Mouse (Mus musculus) adrenal gland, postnatal 36 days (tissue): ENCODE data around the gene Dnase2b. TPM values are rescaled to one million over a fixed set of nuclear protein-coding genes. Genes with fewer than 3 reads are reported as not detected.

Source experiments
- DNase-seq, 2 experiments: peaks; one replicate each; pipeline ENCODE4 v3.0.0; 2021; ENCODE audit warnings: mixed read lengths in 1 of 2
- total RNA-seq, 2 experiments: library from RNA; stranded (reverse); gene quantifications; 2 replicates each; pipeline ENCODE4 v1.2.3; 2021

Gene Dnase2b
- total RNA-seq, 2 experiments from 2014 or later = not detected

DNA sequence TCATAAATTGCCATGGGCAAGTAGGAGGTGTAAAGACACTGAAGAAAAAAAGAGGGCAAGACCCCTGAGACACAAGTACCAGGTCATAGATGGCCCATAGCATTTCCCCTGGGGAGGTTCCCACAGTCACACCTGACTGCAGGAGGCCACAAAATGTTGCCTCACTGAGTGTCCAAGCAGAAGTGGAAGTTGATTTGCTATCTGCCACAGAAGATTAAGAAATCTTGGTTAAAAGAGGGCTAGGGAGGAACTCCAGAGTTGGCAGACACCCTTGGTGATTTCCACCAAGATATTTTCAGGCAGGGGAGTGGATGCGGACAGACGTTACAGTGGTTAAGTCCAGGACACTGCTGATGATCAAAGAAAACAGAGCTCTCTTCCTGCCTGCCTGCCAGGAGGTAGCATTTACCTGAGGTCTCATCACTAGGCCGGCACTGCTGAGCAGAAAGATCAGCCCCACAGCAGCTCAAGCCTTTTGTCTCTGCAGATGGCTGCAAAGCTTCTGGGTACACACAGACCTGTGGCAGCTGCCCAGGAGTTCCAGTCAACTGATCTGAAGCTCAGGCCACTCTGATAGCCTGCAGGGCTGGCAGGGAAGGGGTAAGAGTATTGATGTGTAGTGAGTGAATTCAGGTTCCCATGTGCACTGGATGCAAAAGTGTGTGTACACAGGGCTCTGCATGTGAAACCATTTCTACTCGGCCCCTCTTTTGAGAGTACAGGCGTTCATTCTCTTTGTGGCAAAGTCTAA, 1.3 kb upstream of the Dnase2b start:
- DNase-seq = no peak

DNA sequence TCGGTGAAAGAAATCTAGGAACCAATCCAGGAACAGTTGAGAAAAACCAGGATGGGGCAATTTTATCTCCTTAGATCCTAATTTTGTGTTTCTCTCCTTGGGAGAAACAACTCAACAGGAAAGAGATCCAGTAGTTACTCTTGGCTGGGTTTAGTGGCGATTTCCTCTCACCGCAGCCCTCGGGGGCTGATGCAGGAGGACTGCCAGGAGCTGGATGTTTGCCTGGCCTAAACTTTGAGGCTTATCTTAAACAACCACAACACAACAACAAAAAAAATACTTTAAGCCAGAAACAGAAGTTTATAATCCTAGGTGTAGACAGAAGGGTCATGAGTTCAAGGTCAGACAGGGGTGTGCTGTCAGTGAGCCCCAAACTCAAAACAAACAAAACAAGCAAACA, 3.6 kb downstream of the Dnase2b start:
- DNase-seq = no peak

DNA sequence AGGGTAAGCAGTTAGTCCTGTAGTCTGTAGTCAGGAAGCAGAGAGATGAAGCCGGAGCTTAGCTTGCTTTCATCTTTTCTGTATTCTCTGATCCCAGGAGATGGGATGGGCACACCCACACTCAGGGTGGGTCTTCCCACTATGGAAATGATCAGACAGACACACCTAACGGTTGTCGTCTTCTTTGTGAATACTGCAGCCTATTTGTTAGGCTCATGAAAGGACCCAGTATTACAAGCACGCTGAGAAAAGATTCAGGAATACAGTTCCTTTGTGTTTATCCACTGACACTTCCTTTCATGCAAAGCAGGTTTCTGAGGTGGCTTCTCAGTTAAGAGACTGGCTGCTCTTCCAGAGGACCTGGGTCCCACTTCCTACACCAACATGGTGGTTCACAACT, 4.1 kb downstream of the Dnase2b start:
- no peak for DNase-seq

DNA sequence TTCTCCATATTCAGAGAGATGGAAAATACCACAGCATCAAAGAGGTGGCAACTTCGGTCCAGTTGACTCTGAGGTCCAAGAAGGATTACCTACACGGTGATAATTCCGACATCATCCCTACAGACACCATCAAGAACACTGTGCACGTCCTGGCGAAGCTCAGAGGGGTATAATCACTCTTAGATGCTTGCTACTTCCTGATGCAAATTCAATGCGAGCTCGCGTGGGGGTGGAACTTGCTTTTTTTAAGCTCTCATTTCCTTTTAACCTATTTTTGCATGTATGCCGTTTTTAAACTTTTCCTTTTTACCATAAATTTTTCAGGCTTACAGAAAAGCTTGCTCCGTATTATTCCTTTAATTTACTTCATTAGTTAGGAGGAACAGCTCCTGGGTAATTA, 5.1 kb downstream of the Dnase2b start:
- DNase-seq = no peak

DNA sequence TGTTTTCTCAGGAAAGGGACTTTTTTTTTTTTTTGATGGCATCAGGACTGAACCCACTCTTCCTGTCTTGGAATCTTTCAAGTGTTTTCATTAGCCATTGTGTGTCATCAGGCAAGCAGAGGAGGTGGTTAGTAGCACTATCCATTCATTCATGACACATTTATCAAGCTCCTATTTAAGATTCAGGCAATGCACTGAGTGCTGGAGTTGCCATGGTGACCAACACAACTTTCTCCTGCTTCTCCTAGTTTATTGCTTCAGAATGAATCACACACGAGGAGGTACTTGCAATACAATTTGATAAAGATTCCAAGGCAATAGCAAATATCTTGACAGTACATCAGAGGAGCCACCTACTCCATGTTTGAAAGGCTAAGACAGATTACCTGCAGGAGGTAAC, 8.0 kb downstream of the Dnase2b start:
- DNase-seq = peak in 1 of 2 experiments; percentile 15

DNA sequence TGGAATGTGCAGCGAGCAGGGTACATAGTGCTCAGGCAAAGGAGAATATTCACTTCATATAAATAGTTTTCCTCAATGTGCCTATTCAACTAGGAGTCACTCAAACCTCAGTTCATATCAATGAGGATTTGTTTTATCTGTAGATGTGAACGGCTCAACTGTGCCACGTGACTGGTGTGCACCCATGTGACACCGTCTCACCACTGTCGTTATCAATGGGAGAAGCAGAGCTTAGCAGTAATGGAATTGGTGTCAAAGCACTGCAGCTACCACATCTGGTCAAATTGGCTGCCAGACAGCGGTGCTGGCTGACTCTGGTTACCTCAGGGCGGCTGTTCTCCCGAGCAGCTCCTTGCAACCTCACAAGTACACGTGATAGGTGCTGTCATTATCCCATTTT, 10.7 kb downstream of the Dnase2b start:
- DNase-seq = no peak

DNA sequence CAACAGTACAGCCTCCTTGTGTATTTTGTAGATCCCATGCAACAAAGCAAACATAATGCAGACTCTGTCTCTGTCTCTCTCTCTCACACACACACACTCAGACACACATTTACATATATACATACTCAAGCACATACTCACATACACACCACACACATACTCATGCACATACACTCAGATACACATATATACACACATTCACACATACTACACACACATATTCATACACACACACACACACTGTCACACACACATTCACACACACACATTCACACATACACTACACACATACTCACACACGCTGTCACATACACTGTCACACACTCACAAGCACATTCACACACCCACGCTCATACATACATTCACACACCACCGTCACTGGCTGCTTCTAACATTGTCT, 12.9 kb downstream of the Dnase2b start:
- DNase-seq = no peak

DNA sequence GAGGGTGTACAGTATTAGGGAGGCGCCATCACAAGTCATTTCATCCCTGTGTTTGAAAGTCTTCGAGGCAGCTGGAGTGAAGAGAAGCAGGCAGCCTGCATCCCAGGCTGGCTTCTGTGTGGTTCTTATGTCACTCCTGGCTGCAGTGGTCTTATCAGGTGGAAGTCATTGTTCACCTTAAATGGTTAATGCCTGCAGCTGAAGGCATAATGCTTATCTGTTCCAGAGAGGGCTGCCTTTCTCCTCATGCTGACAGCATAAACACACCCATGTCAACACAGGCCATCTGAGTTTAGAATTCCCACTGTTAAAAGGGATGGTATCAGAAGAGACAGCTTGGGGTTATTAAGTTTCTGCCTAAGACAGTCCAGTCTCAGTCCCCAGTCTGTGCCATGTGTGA, 14.2 kb downstream of the Dnase2b start:
- no peak for DNase-seq

DNA sequence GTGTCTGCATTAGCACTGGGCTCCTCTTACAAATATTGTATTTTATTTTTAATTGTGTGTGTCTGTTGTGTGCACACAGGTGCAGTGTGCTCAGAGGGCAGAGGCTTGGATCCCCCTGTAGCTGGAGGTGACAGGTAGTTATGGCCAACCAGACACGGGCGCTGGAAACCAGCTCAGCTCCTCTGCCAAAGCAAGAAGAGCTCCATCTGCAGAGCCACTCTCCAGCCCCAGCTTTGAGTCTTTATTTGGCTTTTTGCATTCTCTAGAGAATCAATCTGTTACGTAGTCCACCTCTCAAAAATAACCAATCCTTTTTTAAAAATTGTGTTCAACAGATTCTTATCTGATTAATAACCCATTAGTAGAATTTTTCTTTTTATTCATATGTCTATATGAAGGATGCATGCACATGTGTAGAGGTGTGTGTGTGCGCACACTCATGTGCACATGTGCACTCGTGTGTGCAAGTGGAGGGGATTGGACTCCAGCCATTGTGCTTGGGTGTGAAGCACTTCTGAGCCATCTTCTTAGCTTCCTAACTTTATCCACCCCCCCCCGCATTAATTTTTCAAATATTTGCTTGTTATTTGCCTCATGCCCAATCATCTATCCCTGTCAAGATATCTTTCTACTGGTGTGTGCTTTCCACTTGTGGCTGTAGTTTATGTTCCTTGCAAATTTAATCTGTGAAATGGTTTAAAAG, 16.0 kb downstream of the Dnase2b start:
- no peak for DNase-seq

DNA sequence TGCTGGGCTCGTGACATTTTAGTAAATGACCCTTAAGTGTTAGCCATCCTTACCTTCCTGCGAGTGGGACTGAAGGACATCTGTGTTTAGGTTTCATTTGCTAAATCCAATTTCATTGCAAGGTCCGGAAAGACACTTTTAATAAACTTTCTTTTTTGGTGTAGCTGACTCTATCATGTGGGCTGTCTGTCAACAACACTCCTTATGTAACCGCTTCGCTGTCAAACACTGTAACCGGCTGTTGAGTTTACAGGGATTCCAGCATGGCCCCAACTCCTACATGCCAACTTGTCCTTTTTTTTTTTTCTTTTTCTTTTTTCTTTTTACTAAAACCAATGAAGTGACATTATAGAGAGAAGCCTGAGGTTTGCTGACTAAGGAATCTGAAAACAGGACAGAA, 17.0 kb downstream of the Dnase2b start:
- no peak for DNase-seq

DNA sequence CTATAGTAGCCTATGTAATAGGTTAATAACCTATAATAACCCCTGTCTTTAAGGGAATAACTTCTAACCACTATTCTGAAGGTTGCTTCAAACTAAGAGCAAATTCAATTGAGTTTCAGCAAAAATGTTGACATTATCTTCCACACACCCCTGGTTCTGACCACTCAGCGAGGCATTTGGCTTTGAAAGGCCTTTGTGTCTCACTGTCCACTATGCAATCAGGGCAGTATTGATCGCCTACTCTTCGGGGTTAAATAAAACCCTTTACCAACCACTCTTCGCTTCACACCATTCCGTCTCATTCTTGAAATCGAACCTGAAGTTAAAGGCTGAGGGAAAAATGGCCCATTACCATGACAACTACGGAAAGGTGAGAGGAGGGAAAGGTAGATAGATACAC, 18.5 kb downstream of the Dnase2b start:
- no peak for DNase-seq

DNA sequence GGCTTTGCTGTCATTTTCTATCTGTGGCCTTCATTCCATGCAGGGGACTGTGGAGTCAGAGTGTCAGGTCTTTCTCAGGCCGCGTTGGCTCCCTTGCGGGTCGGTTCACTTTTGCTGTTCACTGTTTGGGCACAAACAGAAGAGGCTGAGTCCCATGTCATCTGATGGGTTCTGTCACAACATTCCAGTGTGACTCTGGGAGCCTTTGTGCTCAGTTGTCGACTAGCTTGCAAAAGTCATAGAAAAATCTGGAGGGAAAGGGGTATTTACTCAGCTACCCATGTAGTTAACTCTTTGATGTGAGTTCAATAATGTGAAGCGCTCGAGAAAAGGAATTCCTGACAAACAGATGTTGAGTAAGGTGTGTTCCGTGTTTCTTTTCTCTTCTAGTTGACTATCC, 19.0 kb downstream of the Dnase2b start:
- DNase-seq = no peak

DNA sequence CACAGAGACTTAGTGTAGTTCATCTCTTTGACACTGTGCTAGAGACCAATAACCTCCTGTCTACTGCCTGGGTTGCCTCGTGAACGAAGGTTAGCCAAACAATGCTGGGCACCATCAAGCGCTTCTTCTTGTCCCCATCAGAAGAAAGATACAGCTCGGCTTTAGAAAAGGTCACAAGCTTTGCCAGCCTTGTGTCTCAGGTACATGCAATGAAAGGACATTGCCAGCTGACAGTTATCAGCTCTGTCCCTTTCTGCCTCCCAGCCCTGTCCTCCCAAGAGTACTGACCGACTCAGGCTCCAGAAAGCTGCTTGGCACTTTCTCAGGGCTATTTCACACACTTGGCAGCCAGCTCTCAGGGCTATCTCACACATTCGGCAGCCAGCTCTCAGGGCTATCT, 20.0 kb downstream of the Dnase2b start:
- DNase-seq = no peak

DNA sequence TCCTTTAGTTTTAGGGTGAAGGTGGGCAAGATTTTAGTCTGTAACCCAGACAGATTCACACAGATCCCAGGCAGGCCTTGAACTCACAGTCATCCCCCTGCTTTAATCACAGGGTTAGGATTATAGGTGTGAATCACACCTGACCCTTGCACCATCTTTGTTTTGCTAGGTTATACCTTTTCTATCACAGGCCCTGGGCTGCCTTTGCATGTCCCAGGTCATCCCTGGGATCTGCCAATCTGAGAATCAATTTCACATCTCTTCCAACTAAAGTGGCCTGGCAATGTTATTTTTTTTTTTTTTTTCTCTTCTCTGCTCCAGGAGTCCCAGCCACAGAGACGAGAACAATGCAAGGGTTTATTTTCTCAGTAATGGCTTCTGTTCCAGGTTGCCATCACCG, 23.8 kb downstream of the Dnase2b start:
- no peak for DNase-seq

DNA sequence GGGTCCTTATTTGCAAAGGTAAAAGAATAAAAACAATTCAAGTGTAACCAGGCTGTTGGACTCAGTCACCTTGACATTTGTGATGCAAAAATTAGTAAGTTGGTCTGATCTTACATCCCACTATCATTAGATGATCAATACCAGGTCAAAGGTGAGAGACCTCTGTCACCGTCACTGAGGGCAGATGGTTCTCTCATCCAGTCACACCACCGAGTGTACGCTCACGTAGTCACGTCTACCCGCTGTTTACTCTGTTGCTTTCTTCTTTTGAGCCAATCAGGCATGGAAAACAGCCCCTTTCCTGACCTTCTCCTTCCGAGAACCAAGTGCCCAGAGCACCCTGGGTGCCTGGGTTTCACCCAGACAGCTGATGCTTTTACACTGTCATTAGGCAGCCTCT, 24.2 kb downstream of the Dnase2b start:
- no peak for DNase-seq

DNA sequence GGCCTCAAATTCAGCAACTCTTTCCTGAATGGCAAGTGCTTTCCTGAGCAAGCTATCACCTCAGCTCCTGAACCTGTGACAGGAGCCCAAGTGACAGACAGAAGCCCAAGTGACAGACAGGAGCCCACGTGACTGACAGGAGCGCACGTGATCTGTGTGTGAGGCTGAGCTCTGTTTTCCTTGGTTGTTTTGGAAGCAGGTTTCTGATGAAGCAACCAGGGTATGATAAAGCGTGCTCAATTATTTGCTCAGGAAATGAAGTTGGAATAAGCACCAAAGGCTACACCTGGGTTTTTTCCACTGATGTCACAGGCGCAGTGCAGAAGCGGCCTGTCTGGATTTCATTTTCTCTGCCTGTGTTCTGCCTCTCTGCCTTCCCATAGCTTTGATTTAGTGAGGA, 25.9 kb downstream of the Dnase2b start:
- no peak for DNase-seq

DNA sequence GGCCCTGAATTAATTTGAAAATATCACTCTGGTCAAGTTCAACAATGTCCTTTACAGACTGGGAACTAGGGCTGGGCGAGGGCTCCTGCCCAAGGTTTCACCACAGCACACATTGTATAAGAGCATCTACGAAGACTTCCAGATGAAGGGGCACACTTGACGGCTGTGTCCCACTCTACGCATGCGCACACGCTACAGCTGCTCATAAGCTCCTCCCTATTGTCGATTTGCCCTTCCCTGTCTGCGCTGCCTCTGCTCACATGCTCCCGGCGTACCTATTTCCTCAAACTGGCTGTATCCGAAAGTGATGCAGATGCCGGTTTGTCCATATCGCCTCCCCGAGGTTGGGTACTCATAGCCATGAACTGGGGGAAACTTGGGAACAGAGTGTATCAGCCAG, 28.8 kb downstream of the Dnase2b start:
- no peak for DNase-seq

DNA sequence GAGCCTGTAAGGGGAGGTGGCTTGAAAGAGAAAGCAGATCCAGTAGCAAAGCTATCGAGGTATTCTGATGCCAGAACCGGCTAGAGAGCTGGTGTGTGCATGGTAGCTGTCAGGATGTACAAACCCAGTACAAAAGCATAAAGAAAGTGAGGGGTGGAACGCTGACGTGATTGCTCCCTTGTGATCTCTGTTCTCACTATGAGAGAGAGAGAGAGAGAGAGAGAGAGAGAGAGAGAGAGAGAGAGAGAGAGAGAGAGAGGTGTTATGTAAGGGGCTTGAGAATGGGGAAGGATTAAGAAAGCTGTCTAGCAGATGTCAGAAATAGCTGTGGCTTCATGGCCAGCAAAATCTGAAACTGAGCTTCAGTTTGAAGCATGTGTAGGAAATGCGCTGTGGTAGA, 31.5 kb downstream of the Dnase2b start:
- DNase-seq = no peak

DNA sequence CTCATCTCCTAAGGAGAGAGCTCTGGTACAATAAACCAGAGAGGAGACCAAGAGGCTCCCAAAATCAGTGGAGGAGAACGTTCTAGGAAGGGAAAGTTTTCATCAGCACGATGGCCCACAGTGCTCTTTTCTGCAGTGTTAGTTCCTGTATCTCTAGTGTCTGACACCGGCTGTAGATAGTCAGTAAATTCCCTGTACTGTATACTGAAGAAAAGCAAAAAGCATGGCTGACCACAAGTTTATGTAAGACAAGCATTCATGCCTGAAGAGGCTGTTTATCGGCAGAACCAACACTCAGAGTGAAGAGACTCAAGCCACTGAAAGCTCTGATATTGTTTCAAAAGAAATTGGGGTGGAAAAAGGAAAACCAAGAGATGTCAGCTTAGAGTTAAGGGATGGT, 31.9 kb downstream of the Dnase2b start:
- no peak for DNase-seq

DNA sequence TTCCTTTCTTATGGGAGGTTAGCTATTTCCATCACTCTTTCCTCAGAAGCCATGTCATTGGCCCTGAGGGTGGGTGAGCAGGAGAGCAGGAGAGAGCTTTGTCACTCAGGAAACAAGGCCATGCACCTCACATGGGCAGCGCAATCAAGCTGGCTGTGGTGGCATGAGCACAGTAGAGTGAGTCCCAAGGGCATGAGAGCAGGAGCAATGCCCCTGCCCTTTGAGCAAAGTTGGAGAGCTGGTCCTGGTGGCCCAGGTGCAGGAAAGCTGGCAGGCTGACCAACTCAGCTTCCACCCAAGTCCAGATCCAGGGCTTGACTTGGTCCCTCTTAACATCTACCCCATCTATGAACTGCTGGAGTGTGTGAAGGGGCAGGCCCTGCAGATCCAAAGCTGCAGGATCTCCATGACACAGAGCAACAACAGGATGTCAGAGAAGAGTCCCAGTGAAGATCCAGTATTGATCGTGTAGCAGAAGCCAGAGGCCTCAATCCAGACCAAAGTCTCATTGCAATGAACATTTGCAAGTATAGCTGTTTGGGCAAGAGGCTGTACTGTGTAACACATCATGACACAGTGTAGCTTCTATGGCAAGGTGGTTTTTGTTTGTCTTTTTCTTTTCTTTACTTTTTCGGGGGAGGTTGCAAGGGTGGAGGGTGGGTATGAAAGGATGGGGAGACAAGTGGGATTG, 35.2 kb downstream of the Dnase2b start:
- DNase-seq = peak in 1 of 2 experiments; percentile 17

DNA sequence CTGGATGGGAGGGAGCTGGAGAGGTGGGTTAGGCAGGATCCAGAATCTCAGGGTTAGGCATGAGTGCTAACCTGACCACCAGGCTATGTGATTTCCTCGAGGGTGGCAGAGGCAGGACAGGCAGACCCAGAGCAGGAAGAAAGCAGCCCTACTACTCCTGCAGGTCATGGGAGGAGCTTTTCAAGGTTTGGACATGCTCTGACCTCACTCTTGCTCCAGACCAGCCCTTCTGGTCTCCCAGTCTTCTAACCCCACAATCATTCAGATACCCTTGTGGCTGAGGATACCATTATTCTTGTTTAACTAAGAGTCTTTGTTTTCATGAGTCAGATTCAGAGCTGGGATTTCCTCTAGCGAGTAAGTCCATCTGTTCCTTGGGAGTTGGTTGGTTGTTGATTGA, 37.8 kb downstream of the Dnase2b start:
- no peak for DNase-seq

DNA sequence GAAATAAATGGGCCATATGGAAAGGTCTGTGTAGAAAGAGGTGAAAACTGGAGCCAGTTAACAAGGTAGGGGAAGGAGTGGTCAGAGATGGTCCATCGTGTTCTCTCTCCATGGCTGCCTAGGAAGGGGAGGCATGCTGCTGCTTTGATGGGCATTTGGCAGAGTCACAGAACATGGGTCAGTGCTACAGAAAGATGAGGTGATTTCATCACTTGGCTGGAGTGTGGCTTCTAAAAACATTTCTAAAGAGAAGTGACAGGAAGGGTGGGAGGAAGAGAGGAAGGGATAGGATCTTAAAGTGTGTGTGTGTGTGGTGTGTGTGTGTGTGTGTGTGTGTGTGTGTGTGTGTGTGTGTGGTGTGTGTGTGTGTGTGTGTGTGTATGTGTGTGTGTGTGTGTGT, 44.1 kb downstream of the Dnase2b start:
- DNase-seq = peak in 1 of 2 experiments; percentile 38

DNA sequence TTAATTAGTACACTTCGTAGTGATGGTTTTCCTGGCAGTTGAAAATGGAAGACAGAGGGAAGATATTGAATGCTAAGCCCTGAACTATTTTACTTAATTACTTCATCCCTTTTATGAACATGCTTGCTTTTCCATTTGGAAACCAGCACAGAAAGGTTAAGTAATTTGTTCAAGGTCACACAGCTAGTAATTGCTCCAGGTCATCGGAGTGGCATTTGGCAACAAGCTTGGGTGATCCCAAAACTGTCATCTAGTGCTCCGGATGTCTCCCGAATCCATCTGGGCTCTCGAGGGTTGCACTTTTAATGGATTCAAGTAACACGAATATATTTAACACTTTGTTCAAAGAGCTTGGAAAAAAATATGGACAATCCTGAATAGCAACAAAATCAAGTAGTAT, 44.5 kb downstream of the Dnase2b start:
- no peak for DNase-seq
